Mouse (Mus musculus) forelimb bud, embryonic 11.5 days (tissue): Measurements from ENCODE around the gene Gm49322.

Experiments used
- DNase-seq: peaks from one replicate; pipeline ENCODE4 v3.0.0-alpha.2; 2012; ENCODE audit warnings: low read depth, low spot score

Gm49322 gene

GRCm38 (mm10) chr10:80655406-80656129, 49.7 kb downstream of the Gm49322 start:
- no peak for DNase-seq

- peak; percentile 99 for DNase-seq
Observed at GRCm38 (mm10) chr10:80656130-80656862, 50.5 kb downstream of the Gm49322 start.

- no peak for DNase-seq
Observed at GRCm38 (mm10) chr10:80656863-80657623, 51.2 kb downstream of the Gm49322 start, which contains the start of gene Btbd2. Gene Btbd2, minus strand, starts transcription at chr10:80657071.

- DNase-seq = no peak
Observed at GRCm38 (mm10) chr10:80658194-80658840, 52.5 kb downstream of the Gm49322 start.

GRCm38 (mm10) chr10:80658841-80659202, 53.0 kb downstream of the Gm49322 start:
- no peak for DNase-seq

DNA sequence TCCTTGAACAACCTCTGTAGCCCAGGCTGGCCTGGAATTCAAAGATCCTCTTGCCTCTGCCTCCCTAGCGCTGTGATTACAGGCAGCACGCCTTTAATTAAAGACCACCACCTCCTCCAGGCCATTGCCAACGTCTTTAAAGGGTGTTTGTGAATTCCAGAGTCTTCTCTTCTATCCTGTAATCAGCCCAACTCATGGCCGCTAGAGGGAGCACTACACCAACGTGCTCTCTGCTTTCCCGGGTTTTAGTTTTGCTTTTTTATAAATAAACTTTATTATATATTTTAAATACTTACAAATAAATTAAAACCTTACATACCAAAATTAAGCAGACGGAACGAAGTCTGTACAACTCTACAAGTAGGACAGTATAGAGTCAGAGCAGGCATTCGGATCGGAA, 53.4 kb downstream of the Gm49322 start:
- DNase-seq = peak; percentile 72

DNA sequence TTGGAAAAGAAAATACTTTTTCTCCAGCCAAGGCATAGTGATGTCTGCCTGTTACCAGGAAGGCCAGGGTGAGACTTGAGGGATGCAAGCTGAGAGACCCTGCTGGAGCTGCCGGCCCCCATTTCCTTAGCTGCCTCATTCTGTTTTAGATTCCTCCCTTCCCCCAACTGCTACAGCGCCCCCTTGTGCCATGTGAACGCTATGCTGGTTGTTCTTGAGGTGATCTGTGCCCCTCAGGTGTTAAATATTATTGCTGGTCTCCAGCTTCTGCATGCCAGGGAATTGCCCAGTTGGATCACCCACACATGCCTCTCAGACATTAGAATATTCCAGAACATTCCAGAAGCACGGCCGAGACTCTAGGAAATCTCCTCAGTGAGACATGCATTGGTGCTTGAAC, 55.3 kb downstream of the Gm49322 start:
- DNase-seq = peak; percentile 56

GRCm38 (mm10) chr10:80663485-80664196, 57.8 kb downstream of the Gm49322 start:
- DNase-seq = peak; percentile 39

GRCm38 (mm10) chr10:80664197-80665015, 58.6 kb downstream of the Gm49322 start:
- no peak for DNase-seq

DNA sequence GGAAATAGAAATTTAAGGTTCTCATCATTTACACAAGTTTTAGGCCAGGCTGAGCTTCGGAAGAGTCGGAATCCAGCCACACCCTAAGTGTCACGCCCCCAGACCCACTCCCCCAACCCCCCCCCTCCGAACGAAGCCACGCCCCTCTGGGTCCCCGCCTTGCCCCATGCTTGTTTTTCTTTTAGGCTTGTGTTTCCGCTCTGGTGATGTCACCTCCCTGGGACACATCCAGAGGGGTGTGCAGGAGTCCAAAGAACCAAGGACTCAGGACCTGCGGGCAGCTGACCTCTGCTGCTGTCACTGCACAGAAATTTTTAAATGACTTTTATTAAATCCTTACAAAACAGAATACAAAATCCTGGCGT, 59.2 kb downstream of the Gm49322 start:
- no peak for DNase-seq
